Mouse (Mus musculus) cerebellum, postnatal 36 days (tissue): ENCODE data around the gene Itgad.

Experiments used
- DNase-seq, 2 experiments: peaks; one replicate each; pipeline ENCODE4 v3.0.0; 2021 to 2022; ENCODE audit warnings: mixed read lengths in 2 of 2

Gene Itgad

DNA sequence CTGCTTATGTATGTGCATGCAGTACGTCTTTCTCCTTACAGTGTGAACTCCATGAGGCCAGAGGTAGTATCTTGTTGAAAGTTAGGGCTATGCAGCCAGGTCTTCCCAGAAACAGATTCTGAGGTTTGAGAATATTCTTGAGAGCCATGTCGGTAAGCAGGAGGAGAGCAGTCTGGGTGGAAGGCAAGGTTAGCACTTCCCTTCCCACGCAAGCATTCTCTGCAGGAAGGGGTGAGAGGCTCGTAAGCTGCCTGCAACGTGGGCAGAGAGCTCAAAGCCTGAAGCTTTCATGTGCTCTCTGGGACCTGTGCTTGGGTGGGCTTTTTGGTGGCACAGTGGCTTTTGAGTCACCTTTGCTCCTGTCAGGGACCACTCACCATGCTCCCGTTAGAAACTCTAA is 26.4 kb downstream of the Itgad start:
- no peak for DNase-seq

DNA sequence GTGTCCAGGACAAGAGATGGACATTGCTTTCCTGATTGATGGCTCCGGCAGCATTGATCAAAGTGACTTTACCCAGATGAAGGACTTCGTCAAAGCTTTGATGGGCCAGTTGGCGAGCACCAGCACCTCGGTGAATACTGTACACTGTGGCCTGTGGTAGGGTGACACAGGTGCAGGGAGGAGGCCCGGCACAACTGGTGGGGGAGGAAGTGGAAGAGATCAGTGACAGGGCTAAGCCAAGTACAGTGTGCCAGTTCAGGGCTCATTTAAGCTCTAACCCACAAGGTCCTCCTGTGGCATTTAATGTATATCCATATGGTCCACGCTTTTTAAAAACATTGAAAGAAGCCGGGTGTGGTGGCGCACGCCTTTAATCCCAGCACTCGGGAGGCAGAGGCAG is 27.5 kb downstream of the Itgad start:
- no peak for DNase-seq

DNA sequence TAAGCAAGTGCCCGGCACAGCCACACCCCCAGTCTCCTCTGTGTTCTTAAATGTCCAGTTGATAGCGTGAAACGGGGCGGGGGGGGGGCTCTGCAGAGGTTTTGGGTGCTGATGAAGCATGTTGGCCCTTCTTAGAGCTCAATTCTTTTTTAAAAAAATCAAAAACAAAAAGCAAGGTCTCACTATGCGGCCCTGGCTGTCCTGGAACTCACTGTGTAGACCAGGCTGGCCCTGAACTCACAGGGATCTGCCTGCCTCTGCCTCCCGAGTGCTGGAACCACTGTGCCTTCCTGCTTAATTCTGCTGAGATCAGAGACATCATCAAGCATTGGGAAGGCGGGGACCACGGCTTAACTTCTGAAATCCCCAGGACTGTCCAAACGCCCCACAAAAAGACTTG is 47.4 kb downstream of the Itgad start:
- no peak for DNase-seq

DNA sequence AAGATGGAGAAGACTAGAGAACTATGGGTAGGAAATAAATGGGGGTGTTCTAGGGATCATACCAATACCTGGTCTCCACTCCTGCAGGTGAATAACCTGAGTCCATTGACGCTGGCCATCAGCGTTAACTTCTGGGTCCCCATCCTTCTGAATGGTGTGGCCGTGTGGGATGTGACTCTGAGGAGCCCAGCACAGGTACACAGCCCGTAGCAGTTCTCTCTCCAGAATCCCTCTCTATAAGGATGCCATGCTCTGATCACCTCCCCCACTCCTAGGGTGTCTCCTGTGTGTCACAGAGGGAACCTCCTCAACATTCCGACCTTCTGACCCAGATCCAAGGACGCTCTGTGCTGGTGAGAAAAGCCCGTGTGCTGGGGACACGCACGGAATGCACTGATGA is 48.9 kb downstream of the Itgad start:
- DNase-seq, result no peak

DNA sequence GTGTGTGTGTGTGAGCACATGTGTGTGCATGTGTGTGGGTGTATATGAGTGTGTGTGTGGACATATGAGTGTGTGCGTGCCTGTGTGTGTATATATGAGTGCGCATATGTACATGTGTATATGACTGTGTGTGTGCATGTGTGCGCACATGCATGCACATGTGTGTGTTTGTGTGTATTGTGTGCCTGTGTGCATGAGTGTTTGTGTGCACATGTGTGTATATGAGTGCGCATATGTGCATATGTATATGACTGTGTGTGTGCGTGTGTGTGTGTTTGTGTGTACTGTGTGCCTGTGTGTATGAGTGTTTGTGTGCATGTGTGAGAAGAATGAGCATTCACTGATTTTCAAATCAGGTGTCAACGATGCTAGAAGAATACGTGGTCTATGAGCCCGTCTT is 50.0 kb downstream of the Itgad start:
- DNase-seq, result no peak

DNA sequence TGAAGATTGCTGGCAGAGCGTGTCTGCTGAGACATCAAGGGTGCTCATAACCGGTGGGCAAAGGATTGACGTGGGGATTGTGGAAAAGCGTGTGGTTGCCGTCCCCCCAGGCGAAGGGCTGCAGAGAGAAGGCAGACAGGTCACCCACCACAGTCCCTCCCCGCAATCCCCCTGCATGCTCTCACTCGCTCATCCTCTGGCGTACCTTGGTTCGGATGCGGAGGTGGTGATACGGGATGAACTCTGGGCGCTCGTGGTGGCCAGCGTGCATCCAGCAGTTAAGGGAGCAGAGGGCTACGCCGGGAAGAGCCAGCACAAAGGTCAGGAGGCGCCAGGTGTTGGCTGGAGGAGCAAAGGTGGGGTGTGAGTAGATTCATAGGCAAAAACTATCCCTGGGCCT is 51.5 kb downstream of the Itgad start:
- DNase-seq, result no peak

DNA sequence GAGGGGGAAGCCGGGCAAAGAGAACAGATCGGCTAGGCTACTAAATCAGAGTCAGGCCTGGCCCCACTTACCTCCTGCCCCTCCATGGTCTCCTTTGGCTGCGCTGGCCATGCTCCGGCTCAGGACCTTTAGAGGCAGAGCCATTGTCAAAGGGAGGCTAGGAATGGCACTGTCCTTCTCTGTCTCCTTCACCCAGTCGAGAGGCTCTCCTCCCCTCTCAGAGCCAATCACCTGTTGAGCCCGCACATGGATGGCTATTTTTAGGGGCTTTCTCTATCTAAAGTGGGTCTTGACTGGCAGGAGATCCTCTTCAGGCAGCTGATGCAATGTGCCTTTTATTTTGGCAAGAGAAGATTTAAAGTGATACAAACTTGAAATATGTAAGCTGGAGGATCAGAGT is 52.0 kb downstream of the Itgad start, which contains the start of gene Cox6a2:
Gene Cox6a2, minus strand, starts transcription at position 236 of the 400 bp plus-strand sequence.
- DNase-seq, result no peak

DNA sequence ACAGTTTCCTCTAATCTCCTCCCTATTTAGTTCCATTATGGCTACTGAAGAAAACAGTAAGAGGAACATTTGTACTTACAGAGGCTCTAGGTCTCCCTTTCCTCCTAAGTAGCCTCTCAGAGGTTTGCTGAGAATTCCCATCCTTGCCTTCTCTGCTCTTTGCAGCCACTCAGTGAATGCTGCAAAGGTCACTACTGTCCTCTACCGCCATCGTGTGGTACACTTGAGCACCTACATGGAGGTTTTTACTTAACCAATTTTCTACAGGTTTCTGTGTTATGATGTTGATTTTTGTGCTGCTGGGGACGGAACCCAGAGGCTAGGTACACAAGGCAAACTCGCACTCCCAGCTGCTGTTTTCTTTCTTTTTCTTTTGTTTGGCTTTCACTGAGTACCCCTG is 54.0 kb downstream of the Itgad start:
- peak; percentile 56 to 70 for DNase-seq

DNA sequence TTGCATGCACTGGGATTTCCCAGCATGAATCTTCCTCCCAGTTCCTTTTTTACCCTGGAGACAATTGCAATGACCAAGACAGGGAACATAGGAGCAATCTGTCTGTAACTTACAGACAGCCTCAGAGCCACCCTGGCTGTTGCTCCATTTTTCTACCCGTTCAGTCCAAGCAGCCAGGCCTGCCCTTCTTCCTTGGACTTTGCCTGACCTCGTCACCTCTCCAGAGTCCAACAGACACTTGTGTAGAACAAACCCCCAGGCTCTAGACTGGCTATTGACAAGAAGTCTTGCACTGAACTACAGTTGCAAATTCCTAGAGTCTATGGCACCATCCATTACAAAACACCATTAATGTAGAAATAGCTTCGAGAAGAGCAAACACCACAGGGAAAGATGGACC is 55.6 kb downstream of the Itgad start:
- no peak for DNase-seq

DNA sequence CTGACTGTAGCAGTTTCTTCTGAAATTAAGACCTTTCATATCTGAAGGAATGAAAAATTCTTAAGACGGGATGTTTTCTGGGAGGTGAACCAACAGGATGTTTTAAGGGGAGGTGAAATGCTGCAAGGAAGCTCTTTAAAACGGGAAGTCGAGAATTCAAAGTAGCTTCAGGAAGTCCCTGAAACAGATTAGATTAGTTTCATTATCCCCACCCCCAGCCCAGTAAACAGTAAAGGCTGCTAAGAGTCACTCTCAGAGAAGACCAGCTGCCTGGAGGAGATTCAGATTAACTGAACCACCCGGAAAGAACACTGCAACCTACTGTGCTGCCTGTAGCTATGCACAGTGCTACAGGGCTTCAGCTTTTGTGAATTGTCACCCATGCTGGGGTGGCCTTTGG is 65.8 kb downstream of the Itgad start:
- no peak for DNase-seq

DNA sequence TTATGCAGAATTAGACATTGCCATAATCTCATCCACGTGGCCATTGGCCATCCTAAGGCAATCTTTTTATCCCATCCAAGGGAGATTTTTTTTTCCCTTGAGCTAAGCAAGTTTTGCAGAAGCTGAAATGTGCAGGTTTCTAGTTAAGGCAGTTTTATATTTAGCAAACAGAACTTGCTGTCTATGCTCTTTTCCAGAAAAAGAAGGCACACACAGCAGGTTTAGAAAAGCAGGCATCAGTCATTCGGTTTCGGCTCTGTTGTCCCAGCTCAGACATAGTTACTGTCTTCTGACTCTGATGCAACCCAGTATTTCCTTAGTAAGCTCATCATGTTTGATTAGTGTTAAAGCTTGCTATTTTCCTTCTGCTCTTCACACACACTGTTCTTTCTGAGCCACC is 66.8 kb downstream of the Itgad start:
- no peak for DNase-seq

DNA sequence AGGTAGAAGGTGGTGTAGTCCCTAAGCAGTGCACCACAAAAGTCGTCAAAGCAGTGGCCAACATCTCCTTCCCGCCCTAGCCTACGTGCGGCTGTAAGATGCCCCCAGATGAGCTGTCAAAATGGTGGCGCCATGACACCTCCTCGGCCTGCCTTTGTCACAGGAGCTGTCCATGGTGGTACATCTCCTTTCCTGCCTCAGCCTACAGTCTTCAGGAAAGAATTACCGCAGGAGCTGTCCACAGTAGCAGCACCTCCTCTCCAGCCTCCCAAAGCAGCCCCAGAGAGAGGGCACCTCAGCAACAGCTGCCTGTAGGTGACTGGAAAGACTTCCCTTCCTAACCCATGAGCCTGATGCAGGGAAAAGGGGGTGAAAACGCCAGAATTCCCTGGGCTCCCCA is 77.6 kb downstream of the Itgad start:
- DNase-seq, result no peak

DNA sequence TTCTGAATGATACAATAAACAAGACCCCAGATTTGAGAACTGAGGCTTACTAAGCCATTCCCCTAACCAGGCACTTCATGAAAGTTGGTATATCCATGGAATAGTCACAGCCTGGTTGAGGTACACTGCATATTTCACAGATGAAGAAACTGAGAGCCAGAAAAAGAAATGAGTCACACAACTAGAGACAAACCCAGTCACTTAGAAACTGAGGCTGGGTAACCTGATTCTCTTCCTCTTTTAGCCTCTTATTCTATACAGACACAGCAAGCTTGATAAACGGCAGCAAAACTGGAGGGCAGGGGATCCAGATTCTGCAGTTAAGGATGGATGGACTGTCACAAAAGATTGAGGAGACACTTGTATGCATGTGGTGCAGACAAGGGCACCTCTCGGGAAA is 80.6 kb downstream of the Itgad start:
- DNase-seq, result no peak

DNA sequence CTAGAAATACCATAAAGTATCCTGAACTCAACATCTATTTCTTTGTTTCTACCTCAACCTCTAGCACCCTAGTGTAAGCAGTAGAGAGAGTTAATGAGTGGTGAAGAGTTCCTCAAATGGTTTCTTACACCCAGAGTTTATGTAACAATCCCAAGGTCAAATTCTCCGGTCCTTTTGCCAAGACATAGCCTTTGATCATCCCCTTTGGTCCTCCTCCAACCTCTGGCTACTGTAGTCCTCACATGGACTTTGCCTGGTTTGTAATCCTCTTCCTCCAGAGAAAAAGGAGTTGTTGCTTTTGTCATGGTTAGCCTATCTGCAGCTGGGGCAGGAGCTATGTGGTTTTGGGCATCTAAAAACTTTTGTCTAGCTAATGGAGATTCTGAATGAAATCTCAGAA is 81.3 kb downstream of the Itgad start:
- DNase-seq, result no peak

DNA sequence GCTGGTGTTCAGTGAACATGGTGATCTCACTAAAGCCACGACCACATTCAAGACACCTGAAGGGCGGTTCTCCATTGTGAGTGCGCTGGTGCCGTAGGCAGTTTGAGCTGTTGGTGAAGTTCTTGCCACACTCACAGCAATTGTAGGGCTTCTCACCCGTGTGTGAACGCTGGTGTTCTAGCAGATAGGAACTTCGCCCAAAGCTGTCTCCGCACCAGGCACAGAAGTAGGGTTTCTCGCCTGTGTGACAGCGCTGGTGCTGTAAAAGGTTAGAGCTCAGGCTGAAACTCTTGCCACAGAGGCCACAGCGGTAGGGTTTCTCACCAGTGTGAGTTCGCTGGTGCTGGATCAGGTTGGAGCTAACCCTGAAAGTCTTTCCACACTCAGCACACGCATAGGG is 82.2 kb downstream of the Itgad start:
- peak in 1 of 2 experiments; percentile 7 for DNase-seq

DNA sequence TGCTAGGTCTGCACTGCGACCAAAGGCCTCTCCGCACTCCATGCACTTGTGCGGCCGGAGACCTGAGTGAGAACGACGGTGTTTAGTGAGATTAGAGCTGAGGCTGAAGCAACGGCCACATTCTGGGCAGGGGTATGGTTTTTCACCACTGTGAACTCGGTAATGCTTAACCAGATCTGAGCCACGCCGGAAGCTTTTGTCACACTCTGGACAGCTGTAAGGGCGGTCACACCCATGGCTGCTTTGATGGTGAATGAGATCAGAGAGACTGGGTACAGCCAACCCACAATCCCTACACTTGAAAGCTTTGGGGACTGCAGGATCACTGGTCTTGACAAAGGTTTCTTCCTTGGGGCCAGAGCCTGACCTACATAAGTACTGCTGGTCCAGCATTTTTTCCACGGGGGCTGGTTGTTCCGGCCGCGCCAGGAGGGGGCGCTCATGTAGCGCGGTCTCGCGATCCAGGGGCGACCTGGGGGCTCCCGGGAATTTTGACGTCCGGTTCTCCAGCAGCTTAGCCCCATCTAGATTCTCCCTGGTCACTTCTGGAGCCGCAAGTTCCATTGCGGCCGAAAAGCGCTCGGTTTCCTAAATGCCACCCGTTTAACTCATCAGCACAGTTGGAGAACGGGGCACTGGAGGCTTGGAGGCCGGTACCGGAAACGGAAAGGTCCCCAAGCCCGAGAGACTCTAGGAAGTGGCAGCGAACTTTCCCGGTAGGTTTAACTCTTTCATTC is 82.8 kb downstream of the Itgad start, which contains the start of gene Armc5:
Gene Armc5, plus strand, starts transcription at position 487 of the 737 bp plus-strand sequence.
- DNase-seq, result peak; percentile 90

DNA sequence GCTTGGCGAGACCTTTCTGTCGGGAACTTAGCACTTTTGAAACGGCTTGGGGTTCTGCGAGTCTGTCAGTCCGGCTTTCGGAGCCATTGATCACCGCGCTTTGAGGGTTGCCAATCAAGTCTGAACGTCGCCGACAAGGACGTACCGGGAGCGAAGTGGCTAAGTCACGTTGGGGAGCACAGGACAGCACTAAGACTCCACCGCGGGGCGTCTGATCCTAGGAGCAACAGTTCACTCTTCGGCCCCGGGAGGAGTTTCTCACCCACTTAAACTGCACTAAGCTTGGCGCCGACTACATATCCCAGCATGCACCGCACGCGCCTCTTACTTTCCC is 83.4 kb downstream of the Itgad start:
- DNase-seq, result no peak

DNA sequence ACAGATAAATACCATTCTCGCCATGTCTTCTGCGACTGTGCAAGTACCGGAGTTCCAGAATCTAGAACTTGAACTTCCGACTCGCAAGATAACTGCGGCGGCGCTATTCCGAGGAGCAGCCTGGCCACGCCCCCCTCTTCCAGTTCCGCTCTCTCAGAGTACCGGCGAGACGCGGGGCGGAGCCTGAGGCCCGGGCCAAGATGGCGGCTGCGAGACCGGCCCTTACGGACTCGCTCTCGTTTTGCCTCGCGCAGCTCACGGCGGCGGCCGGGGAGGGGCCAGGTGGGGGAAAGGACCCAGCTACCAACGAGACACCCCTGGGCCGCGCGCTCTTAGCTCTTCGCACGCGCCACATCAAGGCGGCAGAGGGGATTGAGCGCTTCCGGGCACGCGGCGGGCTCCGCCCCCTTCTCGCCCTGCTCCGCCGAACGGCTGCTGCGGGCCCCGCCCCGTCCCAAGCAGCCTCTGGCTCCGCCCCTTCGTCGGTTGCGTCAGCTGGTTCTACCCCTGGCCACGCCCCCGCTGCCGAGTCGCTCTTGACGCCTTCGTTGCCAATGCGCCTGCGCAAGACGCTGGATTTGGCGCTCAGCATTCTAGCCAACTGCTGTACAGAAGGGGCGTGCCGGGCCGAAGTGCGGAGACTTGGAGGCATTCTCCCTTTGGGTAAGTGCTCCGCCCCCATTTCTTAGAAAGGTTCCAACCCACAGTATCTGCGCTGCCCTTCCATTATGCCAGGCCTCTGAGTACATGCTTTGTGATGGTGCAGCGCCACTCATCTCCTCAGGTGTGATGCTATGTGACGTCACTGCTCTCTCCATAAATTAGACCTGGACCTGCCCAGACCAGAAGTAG is 84.0 kb downstream of the Itgad start, which contains the start of gene 9130023H24Rik:
Gene 9130023H24Rik, minus strand, starts transcription at position 105 of the 852 bp plus-strand sequence.
- DNase-seq, result peak; percentile 99 to 100

DNA sequence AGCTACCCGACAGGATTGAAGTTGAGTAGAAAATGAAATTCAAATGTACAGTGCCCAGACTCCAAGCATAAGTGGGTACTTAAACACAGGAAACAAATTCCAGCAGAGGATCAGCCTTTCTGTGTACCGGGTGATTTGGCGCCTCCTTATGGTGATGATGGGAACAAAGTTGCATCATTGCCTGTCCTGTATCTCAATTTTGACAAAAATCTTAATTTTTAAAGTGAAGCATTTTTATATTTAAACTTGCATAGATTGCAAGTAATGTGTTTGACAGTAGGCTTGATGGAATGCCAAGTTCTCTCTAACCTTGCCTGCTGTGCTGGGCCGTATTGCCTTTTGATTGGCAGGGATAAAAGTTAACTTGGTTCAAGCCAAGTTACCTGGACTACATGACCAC is 84.8 kb downstream of the Itgad start:
- DNase-seq, result peak in 1 of 2 experiments; percentile 16

DNA sequence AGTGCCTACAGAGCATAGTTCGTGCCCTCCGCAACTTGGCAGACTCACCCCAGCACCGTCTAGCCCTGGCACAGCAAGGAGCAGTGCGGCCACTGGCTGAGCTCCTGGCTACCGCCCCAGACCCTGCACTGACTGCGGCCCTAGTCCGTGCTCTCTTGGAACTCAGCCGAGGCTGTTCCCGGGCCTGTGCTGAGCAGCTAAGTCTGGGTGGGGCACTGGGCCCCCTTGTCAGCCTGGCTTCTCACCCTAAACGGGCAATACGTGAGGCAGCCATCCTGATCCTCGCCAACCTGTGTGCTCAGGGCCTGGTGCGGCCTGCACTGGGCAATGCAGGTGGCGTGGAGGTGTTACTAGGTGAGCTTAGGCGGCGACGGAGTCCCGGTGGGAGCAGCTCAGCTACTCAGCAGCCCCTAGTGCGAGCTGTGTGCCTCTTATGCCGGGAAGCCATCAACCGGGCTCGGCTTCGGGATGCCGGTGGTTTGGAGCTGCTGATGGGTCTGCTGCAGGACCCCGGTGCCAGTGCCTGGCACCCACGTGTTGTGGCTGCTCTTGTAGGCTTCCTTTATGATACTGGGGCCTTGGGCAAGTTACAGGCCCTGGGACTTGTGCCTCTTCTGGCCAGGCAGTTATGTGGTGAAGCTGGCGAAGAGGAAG is 86.1 kb downstream of the Itgad start:
- peak in 1 of 2 experiments; percentile 27 for DNase-seq

DNA sequence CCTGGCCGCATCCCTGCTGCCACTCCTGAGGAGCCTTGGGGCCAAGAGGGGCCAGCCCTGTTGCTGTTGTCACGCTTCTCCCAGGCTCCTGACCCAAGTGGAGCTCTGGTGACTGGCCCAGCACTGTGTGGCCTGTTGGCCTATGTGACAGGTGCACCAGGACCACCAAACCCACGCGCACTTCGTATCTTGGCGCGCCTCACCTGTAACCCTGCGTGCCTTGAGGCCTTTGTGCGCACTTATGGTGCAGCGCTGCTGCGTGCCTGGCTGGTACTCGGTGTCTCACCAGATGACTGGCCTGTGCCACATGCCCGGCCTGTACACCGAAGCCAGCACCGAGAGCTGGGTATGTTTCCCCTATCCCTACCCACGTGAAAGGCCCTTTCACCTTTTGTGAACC is 88.2 kb downstream of the Itgad start:
- DNase-seq, result no peak

DNA sequence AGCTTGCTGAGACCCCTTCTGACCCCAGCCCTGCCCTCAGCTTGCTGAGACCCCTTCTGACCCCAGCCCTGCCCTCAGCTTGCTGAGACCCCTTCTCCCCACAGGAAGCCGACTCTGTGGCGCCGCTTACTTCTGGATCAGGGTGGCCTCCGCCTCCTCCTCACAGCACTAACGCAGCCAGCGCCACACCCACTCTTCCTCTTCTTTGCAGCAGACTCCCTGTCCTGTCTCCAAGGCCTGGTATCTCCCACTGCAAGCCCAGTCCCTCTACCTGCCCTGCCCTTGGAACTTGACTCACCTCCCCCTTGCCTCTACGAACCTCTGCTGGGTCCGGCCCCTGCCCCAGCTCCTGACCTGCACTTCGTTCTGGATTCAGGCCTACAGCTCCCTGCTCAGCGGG is 89.7 kb downstream of the Itgad start:
- DNase-seq, result no peak

DNA sequence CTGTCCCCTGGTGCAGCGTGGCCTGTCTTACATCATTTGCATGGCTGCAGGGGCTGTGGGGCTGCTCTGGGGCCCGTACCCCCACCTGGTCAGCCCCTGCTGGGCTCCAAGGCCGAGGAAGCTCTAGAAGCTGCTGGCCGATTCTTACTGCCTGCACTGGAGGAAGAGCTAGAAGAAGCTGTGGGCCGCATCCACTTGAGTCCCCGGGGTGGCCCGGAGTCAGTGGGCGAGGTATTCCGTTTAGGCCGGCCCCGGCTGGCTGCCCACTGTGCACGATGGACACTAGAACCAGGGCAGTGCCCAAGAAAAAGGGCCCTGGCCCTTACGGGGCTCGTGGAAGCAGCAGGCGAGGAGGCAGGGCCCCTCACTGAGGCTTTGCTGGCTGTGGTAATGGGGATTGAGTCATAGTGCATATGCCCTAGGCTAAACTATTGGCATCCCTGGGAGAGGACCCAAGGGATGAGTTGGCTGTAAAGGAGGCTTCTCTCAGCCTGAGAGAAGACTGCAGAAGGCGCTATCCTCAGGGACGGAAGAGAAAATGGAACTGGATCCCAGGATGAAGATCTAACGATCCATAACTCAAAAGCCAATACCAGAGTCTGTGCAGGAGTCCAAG is 90.3 kb downstream of the Itgad start:
- DNase-seq, result no peak
